Mouse (Mus musculus) left cerebral cortex, postnatal 10 days (tissue): Measurements from ENCODE around the gene BC005624. TPM values are rescaled to one million over a fixed set of nuclear protein-coding genes. Genes with fewer than 3 reads are reported as not detected.
A peak's percentile ranks its signal among the peaks of the same experiment; 100 is the strongest.

Source experiments
- DNase-seq, 2 experiments: peaks; one replicate each; pipeline ENCODE4 v3.0.0; 2021 to 2022; ENCODE audit warnings: low spot score in 2 of 2, mixed read lengths in 1 of 2; ENCODE audit errors: extremely low spot score in 1 of 2
- intact Hi-C: fragments of 180-260 bp; cut with DNase I; formaldehyde crosslinking; loops from one replicate; pipeline ENCODE4 v1.15.1; 2025
- total RNA-seq, 2 experiments: library from RNA; stranded (reverse); gene quantifications; 2 replicates each; pipeline ENCODE4 v1.2.3; 2021

The BC005624 gene
- total RNA-seq: 10 to 100 TPM; 50.7 to 53.3 TPM

DNA sequence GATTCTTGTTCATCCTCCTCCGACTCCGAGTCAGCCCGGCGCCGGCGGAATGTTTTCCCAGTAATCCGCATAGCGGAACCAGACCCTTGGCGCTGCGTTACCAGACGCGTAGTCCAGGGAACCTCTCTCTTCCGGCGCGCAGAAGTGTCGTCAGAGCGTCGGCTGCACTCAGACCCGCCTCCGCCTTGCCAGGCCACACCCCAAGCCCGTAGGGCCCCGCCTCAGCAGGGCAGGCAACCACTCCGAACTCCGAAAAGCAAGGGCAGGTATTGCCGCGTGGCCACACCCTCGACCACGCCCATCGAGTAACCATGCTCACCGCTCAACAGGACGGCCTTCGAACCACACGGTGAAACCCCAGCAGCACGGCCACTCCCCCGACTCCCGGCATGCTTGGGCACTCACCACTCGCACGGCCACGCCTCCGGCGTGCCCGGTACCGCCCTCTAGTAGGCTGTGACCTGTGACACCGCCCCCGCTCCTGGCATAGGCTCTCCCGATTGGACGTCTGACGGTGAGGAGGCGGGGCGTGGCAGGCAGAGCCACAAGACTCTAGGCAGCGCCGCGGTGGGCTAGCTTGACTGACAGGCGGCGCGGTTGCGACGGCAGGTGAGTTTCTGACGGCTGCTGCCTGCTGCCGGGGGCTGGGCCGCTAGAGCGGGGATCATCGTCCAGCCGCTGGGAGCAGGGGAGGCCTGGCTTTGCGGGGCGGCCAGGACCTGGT is at the start of gene BC005624, which contains the start of gene Usp20:
Gene BC005624 (minus strand): TSS at position 412 of the 724 bp plus-strand sequence.
Gene Usp20 (plus strand): TSS at position 490 of the 724 bp plus-strand sequence.
- intact Hi-C loops: no loop called here
- peak; percentile 99 to 100 for DNase-seq

DNA sequence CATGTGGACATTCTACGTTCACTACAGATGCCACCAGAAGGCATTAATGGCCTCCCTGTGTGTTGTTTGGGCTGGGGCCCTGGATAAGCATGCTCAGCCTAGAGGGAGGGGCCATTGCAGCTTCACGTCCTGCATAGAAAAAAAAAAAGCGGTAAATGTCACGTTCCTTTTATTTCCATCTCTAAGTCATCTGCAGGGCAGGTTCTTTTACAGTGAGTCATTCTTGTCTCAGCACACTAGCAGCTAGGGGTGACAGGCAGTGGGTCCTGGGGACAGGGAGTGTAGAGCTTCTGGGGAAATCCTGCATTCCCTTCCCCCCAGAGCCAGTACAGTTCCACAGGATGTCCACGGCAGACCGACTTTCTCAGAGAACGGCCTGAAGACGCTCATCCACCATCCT is 44.6 kb upstream of the BC005624 start:
- no peak for DNase-seq
- intact Hi-C loops: loop anchor here (10.0 kb wide), 1 partner anchor 118 kb away; the partner anchor contains the start of gene Fnbp1

DNA sequence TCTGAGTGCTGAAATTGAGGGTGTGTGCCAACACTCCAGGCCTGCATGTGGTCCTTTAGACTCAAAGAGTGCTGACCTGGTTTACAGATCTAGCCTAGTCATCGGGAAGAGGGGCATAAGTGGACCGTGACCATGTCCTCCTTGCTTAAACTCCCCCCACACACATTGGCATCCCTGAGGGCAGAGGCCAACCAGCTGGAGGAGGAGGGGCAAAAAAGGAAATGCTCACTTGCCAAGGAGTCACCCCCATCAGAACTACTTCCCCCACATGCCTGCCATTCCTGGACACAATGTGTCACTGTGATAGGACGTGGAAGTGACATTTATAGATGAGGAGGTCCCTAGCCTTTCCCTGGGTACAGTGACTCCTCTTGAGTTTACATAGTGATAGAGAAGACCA is 43.5 kb upstream of the BC005624 start:
- intact Hi-C loops: loop anchor here (10.0 kb wide), 1 partner anchor 119 kb away; the partner anchor contains the start of gene Fnbp1
- DNase-seq: no peak

DNA sequence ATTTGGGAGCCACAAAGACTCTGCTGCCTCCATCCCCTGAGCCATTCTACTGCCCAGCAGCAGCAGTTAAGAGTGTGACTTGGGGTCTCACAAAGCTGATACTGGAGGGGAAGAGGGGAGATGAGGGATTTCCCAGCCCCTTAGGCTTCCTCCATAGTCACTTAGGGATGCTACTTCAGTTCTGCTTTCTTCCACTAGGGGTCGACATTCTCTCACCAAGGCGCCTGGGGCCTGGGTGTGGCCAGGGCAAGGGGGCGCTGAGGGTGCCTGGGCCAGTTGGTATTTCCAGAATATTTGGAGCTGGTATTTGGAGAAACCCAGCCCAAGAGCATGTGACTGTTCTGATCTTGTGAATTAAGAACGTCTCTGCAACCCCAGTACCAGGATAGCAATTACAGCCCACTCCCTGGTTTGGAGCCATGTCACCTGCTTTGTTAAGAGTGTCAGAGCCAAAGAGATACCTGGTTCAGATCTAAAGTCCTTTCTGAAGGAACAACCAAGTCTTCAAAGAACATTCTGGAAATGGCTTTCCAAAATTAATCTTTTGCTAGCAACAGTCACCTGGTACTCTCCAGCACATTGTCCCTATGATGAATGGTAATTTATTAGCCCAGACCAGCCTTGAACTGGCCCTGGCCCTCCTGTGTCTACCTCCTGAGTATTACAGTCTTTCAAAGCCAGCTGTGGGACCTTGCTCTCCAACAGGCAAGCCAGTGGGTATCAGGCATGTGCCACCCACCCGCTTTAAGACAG is 42.8 kb upstream of the BC005624 start:
- intact Hi-C loops: loop anchor here (10.0 kb wide), 1 partner anchor 120 kb away; the partner anchor contains the start of gene Fnbp1
- DNase-seq: peak; percentile 45 to 65

DNA sequence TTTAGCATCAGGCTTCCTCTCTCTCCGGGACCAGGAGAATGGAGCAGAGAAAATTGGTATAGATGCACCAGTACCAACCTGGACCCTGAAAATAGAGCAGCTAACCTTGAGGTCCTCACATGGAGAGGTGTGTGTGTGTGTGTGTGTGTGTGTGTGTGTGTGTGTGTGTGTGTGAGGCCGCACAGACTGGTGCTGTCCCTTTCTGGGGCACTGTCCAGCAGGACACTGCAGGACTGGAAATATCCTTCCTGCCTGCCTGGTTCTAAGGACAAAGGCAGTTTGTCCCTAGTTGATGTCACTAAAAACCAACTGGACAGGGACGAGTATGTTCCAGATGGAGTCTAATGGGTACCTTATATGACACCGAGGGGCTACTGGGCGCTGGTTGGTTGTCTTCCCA is 41.9 kb upstream of the BC005624 start:
- no peak for DNase-seq
- intact Hi-C loops: loop anchor here (10.0 kb wide), 1 partner anchor 121 kb away; the partner anchor contains the start of gene Fnbp1

DNA sequence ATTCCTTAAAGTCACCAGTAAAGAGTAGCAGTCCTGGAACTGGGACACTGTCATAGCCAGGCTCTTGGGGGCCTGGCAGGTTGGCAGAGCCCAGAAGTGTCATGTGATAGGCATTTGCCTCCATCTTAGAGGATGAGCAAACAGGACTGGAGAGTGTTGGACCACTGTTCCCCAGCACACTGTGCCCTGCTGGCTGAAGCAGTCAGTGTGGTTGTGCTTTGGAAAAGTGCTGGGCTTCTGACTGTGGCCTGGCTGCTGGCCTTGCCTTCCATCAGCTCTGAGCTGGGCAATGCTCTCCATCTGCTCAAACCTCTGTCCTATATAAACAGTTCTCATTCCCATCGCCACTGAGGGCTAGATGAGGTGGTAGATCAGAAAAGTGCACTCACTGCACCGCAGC is 38.2 kb upstream of the BC005624 start:
- no peak for DNase-seq
- intact Hi-C loops: loop anchor here (10.0 kb wide), 1 partner anchor 125 kb away; the partner anchor contains the start of gene Fnbp1

DNA sequence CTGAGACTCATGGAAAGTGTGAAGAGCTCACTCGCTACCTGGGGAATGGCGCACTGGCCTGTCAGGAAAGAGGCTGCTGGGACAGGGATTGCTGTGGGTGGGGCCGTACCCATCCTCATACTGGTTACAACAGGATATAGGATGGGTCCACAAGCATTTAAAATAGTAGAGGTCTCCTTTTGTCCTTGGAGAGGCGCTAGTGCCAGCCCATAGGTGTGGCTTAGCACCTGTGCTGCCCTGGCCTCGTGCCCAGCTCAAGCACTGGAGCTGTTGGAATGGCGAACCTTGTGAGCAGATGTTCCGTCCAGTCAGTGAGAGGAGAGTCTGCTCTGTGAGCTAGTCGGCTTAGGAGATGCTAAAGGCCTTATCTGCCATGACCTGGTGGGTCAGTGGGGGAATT is 37.0 kb upstream of the BC005624 start:
- no peak for DNase-seq
- intact Hi-C loops: no loop called here

DNA sequence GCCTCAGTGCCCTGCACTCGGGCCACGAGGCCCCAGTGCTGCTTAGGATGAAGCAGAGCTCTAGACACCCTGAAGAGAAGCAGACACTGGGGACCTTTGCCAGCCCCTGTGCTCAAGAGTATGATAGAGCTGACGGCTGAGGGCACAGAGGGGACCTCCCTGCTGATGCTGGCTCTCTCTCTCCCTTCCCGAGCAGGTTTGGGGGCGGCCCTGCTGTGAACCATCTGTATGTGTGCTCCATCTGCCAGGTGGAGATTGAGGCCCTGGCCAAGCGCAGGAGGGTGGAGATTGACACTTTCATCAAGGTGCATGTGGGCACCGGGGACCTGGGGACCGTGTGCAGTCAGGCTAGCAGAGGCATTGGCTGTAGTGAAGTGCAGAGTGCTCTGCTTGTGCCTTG is 36.5 kb upstream of the BC005624 start:
- DNase-seq: no peak
- intact Hi-C loops: no loop called here

DNA sequence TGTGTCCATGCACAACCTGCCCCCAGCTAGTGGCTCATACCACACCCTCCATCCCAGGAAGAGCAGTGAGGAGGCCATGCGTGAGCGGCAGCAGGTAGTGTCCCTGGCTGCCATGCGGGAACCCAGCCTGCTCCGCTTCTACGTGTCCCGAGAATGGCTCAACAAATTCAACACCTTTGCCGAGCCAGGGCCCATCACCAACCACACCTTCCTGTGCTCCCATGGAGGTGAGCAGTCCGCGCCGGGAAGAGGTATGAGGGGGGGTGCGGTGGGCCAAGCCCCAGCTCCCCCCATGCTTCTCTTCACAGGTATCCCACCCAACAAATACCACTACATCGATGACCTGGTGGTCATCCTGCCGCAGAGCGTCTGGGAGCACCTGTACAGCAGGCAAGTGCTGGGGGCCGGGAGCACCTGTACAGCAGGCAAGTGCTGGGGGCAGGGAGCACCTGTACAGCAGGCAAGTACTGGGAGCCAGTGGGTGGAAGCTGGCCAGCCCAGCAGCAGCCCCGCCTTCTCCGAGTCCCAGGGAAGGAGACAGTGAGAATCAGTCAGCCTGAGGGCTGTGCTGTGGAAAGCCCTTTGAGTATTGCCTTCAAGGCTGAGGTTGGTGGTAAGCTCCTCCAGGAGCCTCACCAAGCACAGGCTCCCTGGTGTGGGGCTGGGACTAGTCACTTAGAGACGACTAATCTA is 35.8 kb upstream of the BC005624 start:
- intact Hi-C loops: no loop called here
- no peak for DNase-seq

DNA sequence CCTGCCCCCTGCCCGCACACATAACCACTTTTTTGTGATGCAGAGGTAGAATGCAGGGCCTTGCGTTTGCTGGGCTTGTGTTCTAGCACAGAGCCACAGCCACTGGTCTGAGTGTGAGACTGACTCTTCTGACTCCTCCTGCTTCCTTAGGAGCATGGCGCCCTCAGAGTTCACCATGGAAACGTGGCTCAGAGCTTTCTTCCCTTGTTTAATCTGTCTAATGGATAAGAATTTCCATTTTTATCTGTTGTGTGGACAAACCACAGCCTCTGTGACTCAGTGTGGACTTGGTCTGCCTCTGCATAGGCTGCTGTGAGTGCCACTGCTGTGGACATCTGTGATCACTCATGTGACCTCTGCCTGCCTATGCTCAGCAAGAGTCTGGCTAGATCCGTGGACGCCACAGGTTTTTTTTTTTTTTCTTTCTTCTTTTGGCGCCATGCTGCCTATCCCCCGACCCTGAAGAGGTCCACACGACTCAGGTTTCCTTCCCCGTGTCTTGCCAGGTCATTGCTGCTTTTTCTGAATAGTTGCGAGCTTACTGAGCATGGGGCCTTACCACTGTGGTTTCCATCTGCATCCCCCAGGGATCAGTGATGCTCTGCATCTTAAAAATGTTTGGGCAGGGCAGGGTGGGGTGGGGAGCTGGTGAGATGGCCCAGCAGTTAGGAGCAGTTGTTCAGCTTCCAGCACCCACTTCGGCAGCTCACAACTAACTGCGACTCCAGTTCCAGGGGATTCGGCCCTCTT is 31.5 kb upstream of the BC005624 start:
- intact Hi-C loops: no loop called here
- DNase-seq: no peak

DNA sequence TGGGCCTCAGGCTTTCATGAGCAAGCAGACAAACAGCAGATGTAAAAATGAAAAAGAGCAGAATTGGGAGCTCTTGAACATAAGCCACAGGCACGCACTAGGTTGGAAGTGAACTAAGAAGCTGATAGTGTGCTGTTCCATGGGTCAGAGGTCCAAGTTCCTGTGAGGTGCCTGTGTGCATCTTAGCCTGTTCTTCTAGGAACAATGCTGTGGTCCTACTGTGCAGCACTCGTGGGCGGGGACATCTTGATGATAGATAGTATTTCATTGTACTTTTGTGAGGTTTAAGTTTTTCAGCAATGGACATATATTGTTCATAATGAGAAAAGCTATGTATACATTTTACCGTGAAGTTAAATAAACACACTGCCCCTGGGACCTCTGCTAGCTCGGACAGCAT is 25.2 kb upstream of the BC005624 start:
- DNase-seq: no peak
- intact Hi-C loops: no loop called here

DNA sequence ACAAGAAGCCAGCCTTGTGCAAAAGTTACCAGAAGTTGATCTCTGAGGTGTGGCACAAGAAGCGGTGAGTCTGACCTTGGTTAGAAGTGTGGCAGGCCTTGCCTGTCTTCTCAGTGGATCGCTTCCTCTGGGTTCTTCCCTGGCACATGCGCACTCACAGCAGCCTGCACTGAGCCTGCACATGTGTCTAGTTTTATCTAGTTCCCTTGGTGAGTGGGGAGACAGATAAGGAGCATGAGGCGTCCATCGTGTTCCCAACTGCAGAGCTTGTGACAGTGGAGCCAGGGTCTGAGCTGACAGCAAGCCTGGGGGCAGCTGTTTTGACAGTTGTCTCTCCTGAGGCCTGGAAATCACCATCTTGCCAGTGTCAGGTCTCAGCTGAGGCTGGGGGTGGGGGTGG is 24.4 kb upstream of the BC005624 start:
- intact Hi-C loops: no loop called here
- no peak for DNase-seq

DNA sequence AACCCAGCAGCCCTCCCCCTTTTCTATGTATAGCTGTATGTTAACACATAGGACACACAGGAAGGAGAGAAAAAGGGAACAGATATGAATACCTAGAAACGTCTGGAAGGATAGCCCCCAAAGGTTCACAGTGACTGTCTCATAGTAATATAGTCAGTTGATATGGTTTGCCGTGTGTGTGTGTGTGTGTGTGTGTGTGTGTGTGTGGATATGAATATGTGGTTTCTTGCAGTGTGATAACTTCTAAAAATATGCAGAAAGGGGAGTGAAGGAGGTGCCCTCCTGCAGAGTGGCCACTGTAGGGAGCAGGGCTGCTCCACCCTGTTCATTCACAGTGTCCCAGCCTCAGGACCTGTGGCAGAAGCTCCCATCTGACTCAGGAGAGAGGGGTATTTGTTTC is 23.5 kb upstream of the BC005624 start:
- intact Hi-C loops: no loop called here
- no peak for DNase-seq

DNA sequence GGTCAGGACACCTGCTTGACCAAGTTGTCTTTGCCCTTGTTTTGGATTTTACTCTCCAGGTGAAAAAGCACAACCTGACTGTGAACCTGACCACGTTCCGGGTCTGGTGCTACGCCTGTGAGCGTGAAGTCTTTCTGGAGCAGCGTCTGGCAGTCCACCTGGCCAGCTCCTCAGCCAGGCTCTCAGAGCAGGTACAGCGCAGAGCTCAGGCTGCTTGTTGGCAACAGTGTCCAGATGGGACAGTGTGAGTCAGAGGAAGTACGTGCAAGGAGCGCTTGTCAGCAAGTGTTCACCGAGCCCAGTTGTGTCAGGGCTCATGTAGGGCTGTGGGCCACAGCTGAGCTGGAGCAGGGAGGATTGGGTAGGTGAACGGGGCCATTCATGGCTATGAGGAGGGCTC is 20.9 kb upstream of the BC005624 start:
- intact Hi-C loops: no loop called here
- DNase-seq: no peak

DNA sequence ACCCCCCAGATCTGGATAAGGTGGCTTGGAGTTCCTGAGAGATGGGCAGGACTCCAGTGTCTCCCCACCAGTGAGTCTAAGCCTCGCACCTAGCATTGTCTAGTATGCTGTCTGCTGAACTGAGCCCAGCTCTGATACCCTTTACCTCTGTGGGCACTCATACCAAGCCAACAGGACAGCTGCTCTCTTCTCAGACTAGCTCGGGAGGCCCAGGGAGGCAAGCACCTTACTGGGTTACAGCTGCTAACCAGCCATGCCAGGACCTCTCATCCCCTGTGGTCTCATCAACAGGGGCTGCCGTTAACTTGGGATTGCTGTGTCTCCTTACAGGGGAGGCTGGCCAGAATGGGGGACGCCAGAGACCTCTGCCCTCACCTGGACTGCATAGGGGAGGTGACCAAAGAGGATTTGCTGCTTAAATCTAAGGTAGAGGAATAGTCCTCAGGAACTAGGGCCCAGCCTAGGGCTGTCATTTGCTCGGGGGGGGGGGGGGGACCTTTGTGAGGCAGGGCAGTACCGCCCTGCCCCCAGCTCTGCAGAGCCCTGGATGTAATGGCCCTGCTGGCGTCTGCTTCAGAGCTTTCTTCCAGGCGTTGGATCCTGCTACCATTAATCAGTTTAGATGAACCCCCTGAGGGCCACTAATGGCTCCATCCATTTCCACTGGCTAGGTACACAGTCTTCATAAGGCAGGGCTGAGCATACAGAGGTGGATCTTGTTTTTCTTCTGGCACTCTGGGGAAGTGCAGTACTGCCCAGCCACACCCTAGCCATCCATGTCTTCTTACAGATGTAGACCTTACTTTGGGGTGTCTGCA is 16.7 kb upstream of the BC005624 start:
- intact Hi-C loops: no loop called here
- DNase-seq: no peak

DNA sequence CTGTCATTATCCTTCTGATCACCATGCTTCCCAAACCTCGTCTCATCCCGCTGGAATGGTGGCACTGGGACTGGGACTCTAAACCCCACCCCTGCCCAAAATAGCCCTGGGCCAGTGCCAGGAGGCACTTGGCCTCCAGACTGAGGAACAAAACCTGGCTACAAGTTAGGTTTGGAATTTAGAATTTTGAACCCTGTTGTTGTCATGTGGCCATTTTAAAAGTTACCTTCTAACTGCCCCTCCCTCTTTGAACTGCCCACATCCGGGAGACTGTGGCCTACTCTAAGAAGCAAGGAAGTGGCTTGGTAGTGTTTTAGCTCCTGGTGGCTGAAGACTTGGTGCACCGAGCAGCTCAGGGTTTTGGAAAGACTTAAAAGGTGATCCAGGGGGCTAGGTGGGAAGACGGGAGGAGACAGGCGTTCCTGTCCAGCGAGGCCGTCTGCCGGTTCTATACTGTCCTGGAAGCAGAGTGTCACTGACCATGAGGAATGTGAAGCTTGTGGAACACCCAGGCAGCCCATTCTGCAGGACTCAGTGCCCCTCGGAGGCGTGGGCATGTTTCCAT is 13.5 kb upstream of the BC005624 start:
- no peak for DNase-seq
- intact Hi-C loops: no loop called here

DNA sequence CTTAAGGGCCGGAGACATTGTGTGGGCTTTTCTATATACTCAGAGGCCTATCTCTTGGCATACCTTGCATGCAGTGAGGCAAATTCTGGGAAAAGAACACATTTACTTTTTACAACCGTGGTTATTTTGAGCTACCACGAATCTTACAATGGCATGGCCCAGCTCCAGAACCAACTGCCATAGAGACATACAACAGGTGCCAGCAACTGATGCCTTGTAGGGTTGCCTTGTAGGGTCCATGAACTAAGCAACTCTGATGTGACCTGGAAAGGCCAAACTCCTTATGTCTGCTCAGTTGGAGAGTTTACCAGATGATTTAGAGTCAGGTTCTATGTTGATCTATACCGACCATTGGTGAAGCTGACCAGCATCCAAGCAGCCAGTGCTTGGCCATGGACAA is 12.9 kb upstream of the BC005624 start:
- intact Hi-C loops: no loop called here
- no peak for DNase-seq

DNA sequence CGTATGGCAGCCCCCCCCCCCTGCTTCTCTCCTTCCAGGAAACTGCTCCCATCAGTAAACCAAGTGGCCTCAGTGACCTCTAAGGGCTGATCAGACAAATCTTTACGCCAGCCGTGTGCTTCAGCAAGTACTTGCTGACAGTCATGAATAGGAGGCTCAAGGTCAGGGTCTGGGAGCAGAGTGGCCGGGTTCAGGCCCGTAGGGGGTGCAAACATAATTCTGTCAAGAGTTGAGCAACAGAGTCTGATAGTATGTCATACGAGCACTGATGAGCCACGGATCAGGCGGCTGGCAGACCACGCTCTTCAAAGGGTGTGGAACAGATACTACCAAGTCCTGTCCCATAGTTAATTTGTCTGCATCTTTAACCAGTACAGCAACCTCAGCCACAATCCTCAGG is 8.2 kb upstream of the BC005624 start:
- DNase-seq: no peak
- intact Hi-C loops: no loop called here
